Mouse (Mus musculus) heart, adult 9 months (tissue): ENCODE data around the gene Ivns1abp.
A peak's percentile ranks its signal among the peaks of the same experiment; 100 is the strongest.
"Not testable (repeated sequence)": the region's sequence is repeated elsewhere in the genome, so short reads cannot be mapped to it uniquely, and the experiment has no call there.

Experiments
- DNase-seq, 2 experiments: peaks; one replicate each; pipeline ENCODE4 v3.0.0; 2022; ENCODE audit warnings: low spot score in 2 of 2

Gene Ivns1abp

GRCm38 (mm10) chr1:151344283-151345108, at the start of gene Ivns1abp:
Gene Ivns1abp (plus strand): TSS chr1:151344477.
- DNase-seq: peak; percentile 97 to 99

DNA sequence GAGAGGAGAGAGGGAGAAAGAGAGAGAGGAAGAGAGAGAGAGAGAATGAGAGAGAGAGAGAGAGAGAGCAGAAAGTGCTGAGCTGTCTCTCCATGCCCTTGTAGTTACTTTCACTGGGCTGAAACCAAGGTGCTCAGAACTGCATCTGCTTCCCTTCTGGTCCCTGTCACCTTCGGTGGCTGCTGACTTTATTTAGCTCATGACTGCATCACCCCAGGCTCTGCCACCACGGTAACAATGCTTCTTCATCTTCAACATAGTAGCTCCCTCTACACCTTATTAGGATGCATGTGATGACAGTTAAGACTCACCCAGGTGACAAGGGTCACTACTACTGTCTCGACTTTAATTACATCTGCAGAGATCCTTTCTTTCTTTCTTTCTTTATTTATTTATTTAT, 48.8 kb upstream of the Ivns1abp start:
- DNase-seq: peak in 1 of 2 experiments; percentile 29

DNA sequence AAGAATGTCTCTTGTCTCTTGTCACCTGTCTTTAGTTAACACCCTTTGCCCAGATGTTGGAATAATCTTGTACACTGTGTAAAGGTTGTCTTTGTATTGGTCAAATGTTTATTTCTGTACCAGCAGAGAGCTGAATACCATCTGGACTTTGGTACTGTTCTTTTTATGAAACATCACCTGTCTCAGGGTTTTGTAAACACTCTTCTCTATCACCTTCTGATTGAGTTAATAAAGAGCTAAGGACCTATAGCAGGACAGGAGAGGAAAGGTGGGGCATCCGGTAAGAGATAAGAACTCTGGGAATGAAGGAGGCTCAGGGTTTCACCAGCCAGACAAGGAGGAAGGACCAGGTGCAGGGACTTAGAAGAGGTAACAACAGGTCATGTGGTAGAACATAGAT, 47.7 kb upstream of the Ivns1abp start:
- DNase-seq: no peak

GRCm38 (mm10) chr1:151297025-151297424, 47.3 kb upstream of the Ivns1abp start:
- DNase-seq: no peak

DNA sequence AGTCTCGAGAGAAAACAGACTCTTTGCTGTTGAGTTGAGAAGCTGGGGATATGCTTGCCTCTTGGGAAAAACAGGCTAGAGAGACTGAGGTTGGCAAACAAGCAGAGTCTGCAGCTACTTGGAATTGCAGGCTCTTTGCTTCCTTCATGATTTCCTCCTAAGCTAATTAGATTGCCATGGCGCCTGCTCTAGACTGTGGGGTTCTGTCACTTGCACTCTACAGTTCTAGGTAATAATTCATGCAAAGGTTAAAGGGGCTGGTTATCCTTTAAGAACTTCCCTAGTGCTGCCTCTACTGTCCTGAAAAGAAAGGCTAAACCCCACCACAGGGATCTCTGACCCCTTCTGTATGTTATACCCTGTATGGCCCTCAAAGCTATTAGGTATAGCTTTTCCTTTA, 46.7 kb upstream of the Ivns1abp start:
- no peak for DNase-seq

GRCm38 (mm10) chr1:151301456-151301855, 42.8 kb upstream of the Ivns1abp start:
- no peak for DNase-seq

DNA sequence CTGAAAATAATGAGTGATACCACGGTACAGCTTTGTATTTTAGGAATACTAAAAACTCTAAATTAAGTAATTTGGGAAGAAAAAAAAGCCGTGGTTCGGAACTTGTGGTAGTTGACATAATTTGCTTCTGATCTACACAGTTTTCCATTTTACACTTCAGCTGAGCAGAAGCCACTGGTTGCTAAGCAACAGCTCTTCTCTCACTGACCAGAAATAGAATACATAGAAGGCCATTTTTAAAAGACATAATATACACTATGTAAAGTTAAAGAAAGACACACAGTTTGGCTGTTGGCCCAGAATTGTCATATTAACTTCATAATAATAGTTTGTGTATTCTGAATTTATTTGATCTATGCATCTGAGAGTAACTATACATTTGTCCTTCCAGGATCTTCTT, 42.4 kb upstream of the Ivns1abp start:
- DNase-seq: no peak

DNA sequence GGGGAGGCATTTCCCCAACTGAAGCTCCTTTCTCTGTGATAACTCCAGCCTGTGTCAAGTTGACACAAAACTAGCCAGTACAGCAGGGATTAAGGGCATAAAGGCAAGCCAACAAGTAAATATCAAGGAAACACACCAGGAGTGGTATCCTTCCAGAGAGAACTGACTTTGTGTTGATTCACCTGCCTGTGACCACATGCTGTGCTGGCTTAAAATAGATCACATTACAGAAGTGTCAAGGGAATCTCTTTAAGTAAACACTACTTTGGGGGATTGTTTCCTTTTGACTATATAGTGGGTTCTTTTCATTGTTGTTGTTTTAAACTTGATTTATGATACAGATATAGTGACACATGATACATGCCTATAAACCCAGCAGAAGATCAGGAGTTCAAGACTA, 41.0 kb upstream of the Ivns1abp start:
- DNase-seq: no peak

- DNase-seq: not testable (repeated sequence)
These were observed 39.3 kb upstream of the Ivns1abp start for GRCm38 (mm10) chr1:151305001-151305400.

GRCm38 (mm10) chr1:151307059-151307458, 37.2 kb upstream of the Ivns1abp start:
- DNase-seq: no peak

DNA sequence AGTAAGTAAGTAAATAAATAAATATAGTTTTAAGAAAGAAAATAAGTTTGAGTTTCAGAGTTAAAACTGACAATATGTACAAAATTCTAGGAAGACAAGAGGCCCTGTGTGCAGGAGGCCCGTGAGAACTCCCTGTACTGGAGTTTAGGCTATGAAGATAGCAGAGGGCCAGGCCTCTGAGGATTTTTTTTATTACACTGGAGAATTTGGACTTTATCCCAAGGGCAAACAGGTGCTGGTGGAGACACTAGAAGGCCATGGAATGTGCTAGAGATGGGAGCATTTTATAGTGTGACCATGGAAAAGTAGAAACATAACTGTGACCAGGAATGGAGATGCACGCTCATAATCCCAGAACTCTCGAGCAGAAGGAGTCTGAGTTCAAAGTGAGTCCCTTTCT, 36.5 kb upstream of the Ivns1abp start:
- no peak for DNase-seq

- DNase-seq: no peak
These were observed 35.8 kb upstream of the Ivns1abp start for GRCm38 (mm10) chr1:151308508-151308907.

DNA sequence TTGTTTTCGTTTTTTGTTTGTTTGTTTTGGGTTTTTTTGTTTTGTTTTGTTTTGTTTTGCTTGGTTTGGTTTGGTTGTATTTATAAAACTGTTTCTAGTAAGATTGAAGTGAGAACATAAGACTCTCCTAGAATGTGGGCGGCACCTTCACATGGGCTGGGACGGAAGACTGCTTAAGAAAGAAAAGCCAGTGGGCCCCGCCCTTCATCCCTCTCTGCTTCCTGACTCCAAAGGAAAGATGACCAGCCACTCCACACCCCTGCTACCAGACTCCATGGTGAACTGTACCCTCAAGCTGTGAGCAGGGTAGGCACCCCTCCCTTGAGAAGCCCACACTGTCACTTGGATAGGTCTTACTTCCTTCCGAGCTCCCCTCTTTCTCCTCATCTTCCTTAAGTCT, 33.8 kb upstream of the Ivns1abp start:
- DNase-seq: no peak

DNA sequence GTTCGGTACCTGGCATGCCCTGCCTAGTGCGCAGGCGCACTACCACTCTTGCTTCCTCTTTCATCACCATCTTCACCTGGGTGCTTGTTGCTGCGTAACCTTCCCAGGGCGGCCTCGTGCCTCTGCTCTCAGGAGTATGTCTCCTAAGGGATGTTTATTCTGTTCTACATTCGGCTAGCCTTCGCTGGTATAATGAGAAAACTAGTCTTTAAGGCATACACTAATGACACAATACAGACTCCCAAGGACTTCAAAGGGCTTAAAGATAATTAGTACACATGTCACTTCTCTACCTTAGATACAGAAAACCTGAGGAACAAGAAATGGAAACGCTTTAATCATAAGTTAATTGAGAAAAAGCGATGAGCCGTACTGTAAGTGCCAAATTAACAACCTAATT, 32.9 kb upstream of the Ivns1abp start:
- no peak for DNase-seq

DNA sequence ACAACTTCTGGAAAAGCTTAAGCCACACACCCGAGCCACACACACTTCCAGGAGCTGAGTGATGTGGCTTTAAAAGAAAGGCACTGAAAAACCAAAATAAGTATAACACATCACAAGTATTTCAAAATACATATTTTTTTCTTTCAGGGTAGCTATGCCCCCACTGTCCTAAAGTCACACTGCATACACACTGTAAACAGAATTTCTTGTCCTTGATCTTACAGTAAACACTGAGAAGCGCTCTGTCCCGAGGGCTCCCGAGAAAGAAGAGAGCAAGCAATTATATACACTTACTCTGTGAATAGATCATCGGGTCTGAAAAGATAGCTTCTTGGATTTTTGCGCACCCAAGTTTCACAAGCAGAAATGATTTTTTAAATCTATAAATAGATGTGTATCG, 25.0 kb upstream of the Ivns1abp start:
- no peak for DNase-seq

DNA sequence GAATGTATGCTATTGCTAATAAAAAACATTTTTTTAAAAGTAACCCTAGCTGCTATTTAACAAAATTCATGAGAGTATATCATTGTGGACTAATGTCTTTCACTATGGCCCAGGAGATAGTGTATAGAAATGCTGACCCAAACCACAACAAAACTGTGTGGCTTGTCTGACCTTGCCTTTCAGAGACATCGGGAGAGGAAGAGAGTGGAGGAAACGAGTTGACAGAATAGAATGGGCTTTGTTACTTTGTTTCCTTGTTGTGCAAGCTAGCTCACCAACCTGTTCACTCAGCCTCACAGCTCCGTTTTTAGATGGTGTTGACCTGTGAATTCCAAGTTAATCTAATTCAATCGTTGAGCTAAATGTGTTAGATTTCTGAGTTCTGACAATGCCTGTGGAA, 23.9 kb upstream of the Ivns1abp start:
- no peak for DNase-seq

DNA sequence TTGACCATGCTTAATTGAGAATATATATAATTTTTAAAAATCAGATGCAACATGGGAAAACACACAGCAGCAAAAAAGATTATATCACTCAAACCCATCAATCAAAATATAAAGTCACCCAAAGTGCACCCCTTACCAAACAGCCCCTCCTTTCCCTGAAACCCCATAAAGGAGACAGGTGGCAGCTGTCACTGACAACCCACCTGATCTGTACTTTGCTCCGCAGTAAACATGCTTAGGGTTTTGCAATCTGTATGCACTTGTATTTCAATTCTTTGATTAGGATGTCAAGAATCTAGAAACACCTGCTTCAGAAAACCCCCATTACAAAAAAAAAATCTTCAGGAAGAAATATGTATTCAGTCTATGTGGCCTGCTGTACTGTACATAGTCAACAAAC, 18.9 kb upstream of the Ivns1abp start:
- DNase-seq: no peak

DNA sequence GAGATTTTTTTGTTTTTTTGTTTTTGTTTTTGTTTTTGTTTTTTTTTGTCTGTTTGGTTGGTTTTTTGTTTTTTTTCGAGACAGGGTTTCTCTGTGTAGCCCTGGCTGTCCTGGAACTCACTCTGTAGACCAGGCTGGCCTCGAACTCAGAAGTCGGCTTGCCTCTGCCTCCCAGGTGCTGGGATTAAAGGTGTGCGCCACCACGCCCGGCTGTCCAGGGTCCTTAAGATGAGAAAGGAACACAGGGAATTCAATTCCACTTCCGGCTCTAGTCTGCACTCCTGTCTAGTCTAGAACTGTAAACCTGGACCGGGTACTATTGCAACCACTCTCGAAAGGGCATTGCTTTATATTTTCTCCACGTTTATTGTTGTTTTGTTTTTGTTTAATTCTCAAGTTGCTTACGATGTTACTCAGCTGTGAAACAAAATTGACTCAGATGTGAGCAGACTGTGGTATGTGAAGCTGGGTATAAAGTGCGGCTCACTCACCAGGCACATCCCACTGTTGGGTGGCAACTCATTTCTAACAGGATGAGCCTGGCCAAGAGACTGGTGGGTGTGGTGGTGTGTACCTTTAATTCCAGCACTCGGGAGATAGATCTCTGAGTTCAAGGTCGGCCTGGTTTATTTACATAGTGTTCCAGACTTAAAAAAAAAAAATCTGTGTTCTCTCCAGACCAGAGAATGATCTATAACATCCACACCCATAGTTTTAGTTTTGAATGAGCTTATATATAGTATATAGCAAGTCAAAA, 15.8 kb upstream of the Ivns1abp start:
- no peak for DNase-seq

DNA sequence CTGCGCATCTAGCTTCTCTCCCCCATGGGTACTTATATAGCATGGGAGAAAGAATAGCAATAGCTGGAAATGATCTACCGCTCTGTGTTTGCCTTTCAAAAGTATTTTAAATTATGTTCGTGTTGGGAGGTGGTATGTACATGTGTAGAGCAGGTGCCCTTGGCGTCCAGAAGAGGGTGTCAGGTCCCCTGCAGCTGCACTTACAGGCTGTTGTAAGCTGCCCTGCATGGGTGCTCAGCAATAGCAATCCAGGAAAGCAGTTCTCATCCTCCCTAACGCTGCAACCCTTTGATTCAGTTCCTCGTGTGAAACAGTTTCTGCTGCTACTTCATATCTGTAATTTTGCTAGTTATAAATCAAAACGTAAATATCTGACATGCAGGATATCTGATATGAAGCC, 14.7 kb upstream of the Ivns1abp start:
- DNase-seq: no peak

- DNase-seq: no peak
These were observed 11.5 kb upstream of the Ivns1abp start for GRCm38 (mm10) chr1:151332819-151333218.

- DNase-seq: peak in 1 of 2 experiments; percentile 50
These were observed 6.0 kb upstream of the Ivns1abp start for GRCm38 (mm10) chr1:151338234-151338633.

GRCm38 (mm10) chr1:151338941-151339340, 5.3 kb upstream of the Ivns1abp start:
- peak; percentile 36 to 55 for DNase-seq
